Mouse (Mus musculus) E14TG2a.4 (cell line): ENCODE measurements around the gene Golga2.

Source experiments
- H3K27me3 ChIP-seq: 2 replicates; pipeline ENCODE4 v1.6.1; 2014; ENCODE audit warnings: low read length, control low read depth; ENCODE audit not compliant: insufficient read depth
- H3K36me3 ChIP-seq: 2 replicates; pipeline ENCODE4 v1.6.1; 2014; ENCODE audit warnings: low read length, control low read depth; ENCODE audit not compliant: insufficient read depth
- H3K4me1 ChIP-seq: replicated peaks from 2 replicates; pipeline ENCODE4 v1.6.1; 2014; ENCODE audit warnings: low read depth, low read length, control low read depth
- H3K4me3 ChIP-seq: replicated peaks from 2 replicates; pipeline ENCODE4 v1.5.1; 2014; ENCODE audit warnings: mild to moderate bottlenecking, low read length
- H3K9me3 ChIP-seq: 2 replicates; pipeline ENCODE4 v1.6.1; 2014; ENCODE audit warnings: low read length, control low read depth
- CTCF ChIP-seq: conservative IDR thresholded peaks from 2 replicates; pipeline ENCODE4 v1.5.1; 2014; ENCODE audit warnings: low read length
- NANOG ChIP-seq: IDR thresholded peaks from 2 replicates; pipeline ENCODE4 v1.6.1; 2014; ENCODE audit warnings: borderline replicate concordance, low read length, mixed read lengths
- POU5F1 ChIP-seq: IDR thresholded peaks from 2 replicates; pipeline ENCODE4 v1.6.1; 2014; ENCODE audit warnings: low read length, borderline replicate concordance

The Golga2 gene

GRCm38 (mm10) chr2:32287334-32287840 lies at the start of gene Golga2:
Golga2 (plus strand) TSS chr2:32287384.
- no peaks in the 10 kb centered on the region for H3K9me3 ChIP-seq
- no peak for TF ChIP-seq CTCF
- TF ChIP-seq NANOG, result no peak
- no peak for TF ChIP-seq POU5F1
- no peaks in the 10 kb centered on the region for H3K27me3 ChIP-seq
- H3K4me3 ChIP-seq, result peak within 1 kb of the TSS; percentile 92
- H3K4me1 ChIP-seq, result peaks cover 36% of the 10 kb centered on the region
- peaks cover 60% of the 10 kb centered on the region for H3K36me3 ChIP-seq

DNA sequence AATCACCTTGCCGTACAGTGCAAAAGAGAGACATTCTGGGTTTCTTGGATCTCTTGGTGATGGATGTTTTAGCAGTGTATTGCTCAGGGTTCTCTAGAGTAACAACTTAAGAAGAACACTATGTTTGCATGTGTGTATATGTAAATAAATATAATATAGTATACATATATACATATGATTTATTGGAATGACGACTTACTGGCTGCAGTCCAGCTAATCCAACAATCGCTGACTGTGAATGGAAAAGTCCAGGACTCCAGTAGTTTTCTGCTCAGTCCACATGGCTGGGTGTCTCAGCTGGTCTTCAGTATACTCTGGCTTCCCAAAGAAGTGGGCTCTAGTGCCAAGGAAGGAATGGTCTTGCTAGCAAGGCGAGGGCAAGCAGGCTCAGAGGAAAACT lies 49.6 kb upstream of the Golga2 start:
- Histone ChIP-seq H3K27me3 (no peaks in the 10 kb centered on the region), H3K9me3 (no peaks in the 10 kb centered on the region), H3K4me3 (peak overlapping the region; percentile 92), H3K36me3 (peaks cover 74% of the 10 kb centered on the region), H3K4me1 (peaks cover 71% of the 10 kb centered on the region)
- no peak for TF ChIP-seq POU5F1
- no peak for TF ChIP-seq NANOG
- TF ChIP-seq CTCF, result no peak

DNA sequence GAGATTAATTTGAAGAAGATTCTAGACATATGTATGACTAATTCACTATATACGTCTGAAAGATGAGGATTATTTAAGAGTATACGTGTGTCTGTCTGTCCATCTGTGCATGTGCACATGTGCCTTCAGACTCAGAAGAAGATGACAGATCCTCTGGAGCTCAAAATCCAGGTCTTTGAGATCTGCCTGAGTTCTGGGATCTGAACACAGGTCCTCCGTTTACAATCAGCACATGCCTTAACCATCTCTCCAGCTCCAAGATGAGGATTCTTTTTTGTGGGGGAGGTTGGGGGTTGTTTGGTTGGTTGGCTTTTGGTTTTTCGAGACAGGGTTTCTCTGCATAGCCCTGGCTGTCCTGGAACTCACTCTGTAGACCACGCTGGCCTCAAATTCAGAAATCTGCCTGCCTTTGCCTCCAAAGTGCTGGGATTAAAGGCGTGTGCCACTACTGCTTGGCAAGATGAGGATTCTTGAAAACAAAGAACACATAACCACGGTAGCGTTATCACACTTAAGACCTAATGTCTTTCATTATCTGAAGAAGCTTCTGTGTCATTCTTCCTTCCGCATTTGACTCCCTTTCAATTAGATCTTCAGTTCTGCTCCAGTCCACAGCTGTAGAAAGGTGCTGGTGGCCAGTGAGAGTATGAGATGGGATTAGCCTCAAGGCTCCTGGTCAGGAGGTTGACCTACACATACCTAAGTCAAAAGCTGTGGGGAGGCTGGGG lies 48.3 kb upstream of the Golga2 start:
- no peak overlapping the region for H3K4me3 ChIP-seq
- TF ChIP-seq POU5F1 (no peak), NANOG (no peak), CTCF (no peak)
- H3K4me1 ChIP-seq, result peaks cover 62% of the 10 kb centered on the region
- peaks cover 74% of the 10 kb centered on the region for H3K36me3 ChIP-seq
- no peaks in the 10 kb centered on the region for H3K9me3 ChIP-seq
- no peaks in the 10 kb centered on the region for H3K27me3 ChIP-seq

- Histone ChIP-seq H3K27me3 (no peaks in the 10 kb centered on the region), H3K4me3 (0 out of 2 replicates have a peak overlapping the region, but pooled peaks have one; percentile 5), H3K36me3 (peaks cover 75% of the 10 kb centered on the region), H3K4me1 (peaks cover 45% of the 10 kb centered on the region), H3K9me3 (no peaks in the 10 kb centered on the region)
- no peak for TF ChIP-seq POU5F1
- no peak for TF ChIP-seq NANOG
- TF ChIP-seq CTCF, result no peak
These were observed 46.6 kb upstream of the Golga2 start for GRCm38 (mm10) chr2:32240591-32240990.

DNA sequence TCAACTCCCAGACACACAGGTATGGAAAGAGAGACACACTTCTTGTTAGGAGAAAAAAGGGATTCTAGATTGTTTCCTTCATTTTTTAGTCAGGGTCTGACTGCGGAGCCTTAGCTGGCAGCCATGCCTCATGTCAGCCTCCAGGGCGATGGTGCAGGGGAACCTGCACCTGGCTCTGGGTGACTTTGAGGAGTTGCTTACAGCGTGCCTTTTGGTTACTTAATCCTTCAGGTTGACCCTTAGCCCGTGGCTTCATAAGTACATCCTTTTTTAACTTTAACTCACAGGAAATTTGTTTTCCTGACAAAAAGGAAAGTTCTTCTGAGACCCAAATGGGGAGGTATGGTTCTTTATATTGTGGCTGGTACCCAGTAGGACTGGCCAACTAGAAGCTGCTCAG lies 44.2 kb upstream of the Golga2 start:
- Histone ChIP-seq H3K27me3 (no peaks in the 10 kb centered on the region), H3K4me3 (no peak overlapping the region), H3K4me1 (peaks cover 28% of the 10 kb centered on the region), H3K9me3 (no peaks in the 10 kb centered on the region), H3K36me3 (peaks cover 95% of the 10 kb centered on the region)
- TF ChIP-seq POU5F1, result no peak
- TF ChIP-seq NANOG, result no peak
- TF ChIP-seq CTCF, result no peak

- H3K9me3 ChIP-seq, result no peaks in the 10 kb centered on the region
- H3K27me3 ChIP-seq, result no peaks in the 10 kb centered on the region
- peaks cover 10% of the 10 kb centered on the region for H3K4me1 ChIP-seq
- TF ChIP-seq POU5F1, result no peak
- TF ChIP-seq CTCF, result no peak
- TF ChIP-seq NANOG, result no peak
- H3K36me3 ChIP-seq, result peaks cover 100% of the 10 kb centered on the region
- H3K4me3 ChIP-seq, result no peak overlapping the region
These were observed 40.4 kb upstream of the Golga2 start for GRCm38 (mm10) chr2:32246741-32247140.

DNA sequence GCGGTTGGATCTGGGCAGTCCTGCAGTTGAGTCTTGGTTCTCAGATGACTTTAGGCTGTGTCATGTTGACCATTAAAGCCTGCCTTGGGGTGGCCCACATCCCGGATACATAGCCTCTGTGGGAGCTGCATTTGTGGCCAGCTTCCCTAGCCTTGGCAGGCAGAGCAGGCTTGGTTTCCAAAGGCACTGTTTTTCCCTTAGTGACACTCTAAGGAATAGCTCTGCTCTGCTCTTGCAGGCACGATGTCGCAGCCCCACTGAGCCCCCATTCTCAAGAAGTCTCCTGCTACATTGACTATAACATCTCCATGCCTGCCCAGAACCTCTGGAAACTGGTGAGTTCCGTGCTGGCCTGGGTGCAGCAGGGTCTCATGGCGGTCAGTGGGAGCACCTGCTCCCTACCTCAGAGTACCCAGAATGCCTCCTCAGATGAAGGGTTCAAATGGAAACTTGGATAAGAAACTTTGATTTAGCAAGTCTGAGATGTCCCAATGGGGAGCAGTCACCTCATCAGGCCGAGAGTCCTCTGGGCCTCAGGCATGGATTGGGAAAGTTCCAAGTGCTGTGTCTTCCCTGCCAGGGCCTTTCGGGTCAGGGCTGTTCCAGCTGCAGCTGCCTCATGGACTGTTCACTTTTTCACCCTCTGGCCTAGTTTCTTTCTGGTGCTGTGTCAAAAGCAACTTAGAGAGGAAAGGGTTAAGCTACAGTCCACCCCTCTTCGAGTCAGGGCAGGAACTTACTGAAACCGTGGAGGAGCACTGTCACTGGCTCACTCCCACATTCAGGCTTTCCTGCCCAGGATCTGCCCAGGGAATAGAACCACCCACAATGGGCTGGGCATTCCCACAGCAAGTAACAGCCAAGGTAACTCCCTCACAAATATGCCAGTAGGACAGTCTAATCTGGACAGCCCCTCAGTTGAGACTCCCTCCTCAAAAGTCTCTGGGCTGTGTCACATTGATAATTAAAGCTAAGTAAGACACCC lies 38.5 kb upstream of the Golga2 start:
- no peaks in the 10 kb centered on the region for H3K27me3 ChIP-seq
- H3K9me3 ChIP-seq, result no peaks in the 10 kb centered on the region
- TF ChIP-seq NANOG, result no peak
- no peak for TF ChIP-seq POU5F1
- TF ChIP-seq CTCF, result no peak
- H3K4me3 ChIP-seq, result no peak overlapping the region
- H3K4me1 ChIP-seq, result peaks cover 28% of the 10 kb centered on the region
- H3K36me3 ChIP-seq, result peaks cover 99% of the 10 kb centered on the region

- no peak for TF ChIP-seq NANOG
- no peak for TF ChIP-seq CTCF
- no peak for TF ChIP-seq POU5F1
- Histone ChIP-seq H3K27me3 (no peaks in the 10 kb centered on the region), H3K36me3 (peaks cover 95% of the 10 kb centered on the region), H3K9me3 (no peaks in the 10 kb centered on the region), H3K4me3 (no peak overlapping the region), H3K4me1 (peaks cover 43% of the 10 kb centered on the region)
These were observed 35.2 kb upstream of the Golga2 start for GRCm38 (mm10) chr2:32251791-32252527.
